Mouse (Mus musculus): ENCODE measurements at regions not wholly inside any gene's neighbourhood (a gene's known extent, or its start where the extent isn't known, plus 50 kb on each side); places are given as distances from the start of the nearest gene placed in this dataset.

DNA sequence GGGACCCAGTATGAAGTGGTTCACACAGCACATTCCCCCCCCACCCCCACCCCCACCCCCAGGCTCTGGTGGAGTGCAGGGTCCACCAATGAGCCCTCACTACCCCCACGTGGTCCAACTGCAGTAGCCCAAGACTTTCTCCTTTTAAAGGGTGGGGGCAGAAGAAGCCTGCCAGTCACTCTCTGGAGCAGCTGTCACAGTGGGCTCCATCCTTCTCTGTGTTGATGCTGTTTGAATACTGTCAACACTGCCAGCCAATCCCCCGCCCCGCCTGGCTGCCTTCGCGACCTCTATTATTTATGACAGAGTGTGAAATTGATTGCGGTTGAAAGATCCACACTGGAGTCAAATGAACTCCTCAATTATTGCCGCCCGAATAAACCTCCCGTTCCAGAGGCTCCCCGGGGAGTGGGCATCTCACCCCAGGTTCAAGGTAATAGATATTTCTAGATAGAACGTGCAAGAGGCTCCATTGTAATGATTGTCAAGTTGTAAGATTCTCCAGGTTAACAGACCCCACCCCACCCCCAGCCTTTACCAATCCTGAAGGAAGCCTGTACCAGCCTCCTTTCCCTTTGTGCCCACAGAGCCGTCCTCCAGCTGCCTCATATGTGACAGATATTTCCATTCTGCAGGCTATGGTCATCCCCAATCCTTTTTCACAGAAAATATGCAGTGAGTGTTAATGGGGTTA is 181.7 kb upstream of the Kdm8 start:
- no peak for DNase-seq (ENCODE audit: low spot score)

DNA sequence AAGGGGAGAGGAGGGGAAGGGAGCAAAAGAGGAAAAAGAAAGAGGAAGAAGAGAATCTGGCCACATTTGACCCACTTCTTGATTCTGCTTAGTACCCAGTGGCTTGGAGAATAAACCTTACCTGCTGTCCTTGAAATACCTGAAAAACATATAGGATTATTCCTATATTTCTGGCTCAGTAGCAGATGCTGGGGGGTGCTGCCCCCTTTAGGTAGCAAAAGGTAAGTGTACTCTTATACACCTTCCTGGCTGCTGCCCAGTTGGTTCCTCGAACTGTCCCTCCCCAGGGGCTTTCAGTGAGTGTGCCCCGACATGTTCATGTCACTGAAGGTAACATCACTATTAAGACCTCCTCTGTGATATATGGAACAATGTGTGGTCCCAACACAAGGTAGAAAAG is 180.7 kb upstream of the Kdm8 start:
- DNase-seq (ENCODE audit: low spot score): no peak

DNA sequence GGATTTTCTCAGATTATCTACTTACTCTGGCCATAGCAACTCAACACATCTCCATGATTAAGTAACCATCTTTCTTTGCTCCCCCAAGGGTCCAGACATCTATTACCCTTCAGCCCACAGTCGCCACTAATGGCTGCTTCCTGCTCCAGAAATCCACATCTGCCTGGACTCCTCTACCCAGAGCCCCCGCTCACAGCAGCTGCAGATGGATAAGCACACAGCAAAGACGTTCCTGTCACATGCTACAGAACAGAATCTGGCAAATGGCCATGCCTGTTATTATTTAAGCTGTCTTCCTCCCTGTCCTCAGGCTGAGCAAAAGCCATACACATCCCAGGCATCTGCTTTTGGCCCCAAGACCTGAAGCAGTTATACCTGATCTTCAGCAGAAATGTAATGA is 173.8 kb upstream of the Kdm8 start:
- no peak for DNase-seq (ENCODE audit: low spot score)

GRCm38 (mm10) chr7:125271356-125271755 is 173.1 kb upstream of the Kdm8 start:
- DNase-seq (ENCODE audit: low spot score): no peak

GRCm38 (mm10) chr7:125281371-125281770 is 163.1 kb upstream of the Kdm8 start:
- no peak for DNase-seq (ENCODE audit: low spot score)

- peak; percentile 13 for DNase-seq (ENCODE audit: low spot score)
These were observed 149.2 kb upstream of the Kdm8 start for GRCm38 (mm10) chr7:125295226-125295625.

DNA sequence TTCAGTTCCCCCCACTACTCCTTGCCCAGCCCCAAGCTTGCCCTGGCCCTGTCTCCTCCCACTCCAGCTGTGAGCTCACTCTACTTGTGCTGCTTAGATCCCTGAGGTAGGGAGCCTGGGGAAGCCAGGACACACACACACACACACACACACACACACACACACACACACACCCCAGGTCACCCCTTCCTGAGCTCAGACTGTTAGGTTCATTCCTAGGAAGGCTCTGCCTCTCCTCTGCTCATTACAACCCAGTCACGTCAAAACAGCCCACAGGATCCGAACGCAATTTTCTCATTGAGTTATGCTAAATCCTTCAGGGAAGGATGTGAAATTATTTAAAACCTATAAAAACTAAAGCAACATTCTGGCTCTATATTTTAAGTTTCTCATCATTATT is 136.0 kb upstream of the Kdm8 start:
- DNase-seq (ENCODE audit: low spot score): no peak

DNA sequence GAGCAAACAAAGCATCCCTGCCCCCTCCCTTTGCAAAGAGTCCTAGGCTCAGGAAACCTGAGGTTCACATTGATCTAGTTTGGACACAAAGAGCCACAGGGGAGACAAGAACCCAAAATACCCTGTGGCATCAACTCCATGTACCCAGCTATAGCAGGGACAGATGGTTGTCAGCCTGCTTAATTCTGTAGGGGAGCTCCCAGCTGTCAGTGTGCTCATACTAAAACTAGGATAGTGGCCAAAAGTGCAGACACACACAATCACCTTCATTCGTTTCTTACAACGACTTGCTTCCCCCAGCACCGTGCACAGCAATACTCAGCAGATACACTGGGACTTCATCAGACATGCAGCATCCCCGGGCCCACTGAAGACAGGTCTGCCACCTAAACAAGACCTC is 133.5 kb upstream of the Kdm8 start:
- peak; percentile 52 for DNase-seq (ENCODE audit: low spot score)

GRCm38 (mm10) chr7:125313604-125314003 is 130.9 kb upstream of the Kdm8 start:
- DNase-seq (ENCODE audit: low spot score): no peak

- no peak for DNase-seq (ENCODE audit: low spot score)
These were observed 109.7 kb upstream of the Kdm8 start for GRCm38 (mm10) chr7:125334769-125335168.

DNA sequence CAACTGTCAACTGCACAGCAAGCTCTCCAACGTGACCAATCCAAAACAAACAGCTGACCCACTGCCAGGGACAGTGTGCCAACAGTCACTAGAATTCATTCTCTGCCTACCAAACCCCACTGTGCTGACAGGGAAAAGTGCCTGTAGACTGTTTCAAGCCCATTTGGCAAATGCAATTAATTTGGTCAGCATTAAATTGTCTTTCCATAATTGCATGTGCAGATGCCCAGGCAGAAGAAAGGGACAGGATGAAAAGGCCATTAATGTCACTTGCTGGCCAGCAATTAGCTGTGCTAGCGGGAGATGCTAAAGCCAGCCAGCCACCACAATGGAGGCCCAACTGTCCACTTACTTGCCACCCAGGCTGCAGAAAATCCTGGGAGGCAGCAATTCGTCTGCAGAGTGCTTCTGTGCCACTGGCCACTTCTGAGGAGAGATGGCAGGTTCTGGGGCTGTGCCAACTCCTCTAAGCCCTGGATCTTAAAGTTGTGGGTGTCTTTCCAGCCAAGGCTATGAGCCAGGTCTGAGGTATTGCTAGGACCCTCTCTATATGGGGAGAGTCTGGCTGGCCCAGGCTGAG is 108.8 kb upstream of the Kdm8 start:
- DNase-seq (ENCODE audit: low spot score): no peak

DNA sequence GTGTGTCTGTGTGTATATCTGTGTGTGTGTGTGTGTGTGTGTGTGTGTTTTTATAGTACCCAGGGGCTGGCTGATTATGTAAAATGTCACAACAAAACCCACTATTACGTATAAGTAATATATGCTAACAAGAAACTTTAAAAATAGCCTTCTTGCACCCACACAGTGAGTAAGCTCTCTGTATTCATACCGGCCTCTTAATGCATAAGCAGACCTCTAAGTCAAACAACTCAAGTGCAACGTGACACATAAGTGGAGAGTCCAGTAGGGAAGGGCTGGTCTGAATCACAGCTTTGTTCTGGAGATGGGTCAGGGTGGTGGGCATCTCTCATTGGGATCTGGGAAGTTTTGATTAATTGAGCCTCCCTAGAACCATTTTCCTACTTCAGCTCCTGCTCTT is 107.7 kb upstream of the Kdm8 start:
- DNase-seq (ENCODE audit: low spot score): no peak

- no peak for DNase-seq (ENCODE audit: low spot score)
These were observed 106.2 kb upstream of the Kdm8 start for GRCm38 (mm10) chr7:125338177-125338751.

DNA sequence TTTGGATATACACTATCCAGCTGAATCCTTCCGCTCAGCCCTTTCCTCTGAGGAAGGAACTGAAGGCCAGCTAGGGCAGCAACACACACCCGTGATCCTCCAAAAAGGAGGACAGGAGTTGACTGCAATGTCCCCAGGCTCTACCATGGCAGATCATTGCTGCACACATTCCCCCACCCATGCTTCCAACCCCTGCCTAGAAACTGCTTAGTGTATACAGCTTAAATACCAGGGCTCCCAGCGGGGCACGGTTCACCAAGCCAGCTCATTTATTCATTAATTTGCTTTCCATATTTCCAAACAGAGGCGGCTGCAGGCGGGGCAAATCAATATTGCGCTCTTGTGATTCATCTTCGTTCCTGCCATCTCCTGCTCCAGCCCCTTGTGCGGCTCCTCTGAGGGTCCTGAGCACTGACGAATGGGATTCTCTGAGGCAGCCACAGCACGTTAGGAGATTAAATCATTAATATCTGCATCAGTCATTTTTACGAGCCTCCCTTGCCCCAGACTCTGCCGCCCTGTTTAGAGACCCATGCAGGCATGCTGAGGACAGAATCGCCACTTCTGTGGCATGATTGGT is 104.1 kb upstream of the Kdm8 start:
- no peak for DNase-seq (ENCODE audit: low spot score)

- DNase-seq (ENCODE audit: low spot score): no peak
These were observed 94.9 kb upstream of the Kdm8 start for GRCm38 (mm10) chr7:125349606-125350005.

DNA sequence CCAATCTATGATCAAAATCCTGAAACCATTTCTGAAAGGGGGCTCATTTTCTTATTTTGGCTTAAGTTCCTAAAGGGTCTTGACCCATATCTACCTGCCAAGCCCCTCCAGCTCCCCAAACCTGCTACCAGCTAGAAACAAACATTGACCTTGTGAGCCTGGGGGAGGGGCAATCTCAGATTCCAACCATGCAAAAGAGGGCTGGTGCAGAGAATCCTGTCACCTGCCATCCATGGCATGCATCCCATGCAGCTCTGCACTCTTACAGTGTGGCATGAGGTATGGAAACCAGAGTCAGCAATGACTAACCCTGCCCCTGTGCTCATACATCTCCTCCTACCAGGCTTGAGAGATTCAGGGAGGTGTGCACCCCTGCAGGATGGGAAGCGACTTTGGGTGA is 90.3 kb upstream of the Kdm8 start:
- DNase-seq (ENCODE audit: low spot score): no peak

DNA sequence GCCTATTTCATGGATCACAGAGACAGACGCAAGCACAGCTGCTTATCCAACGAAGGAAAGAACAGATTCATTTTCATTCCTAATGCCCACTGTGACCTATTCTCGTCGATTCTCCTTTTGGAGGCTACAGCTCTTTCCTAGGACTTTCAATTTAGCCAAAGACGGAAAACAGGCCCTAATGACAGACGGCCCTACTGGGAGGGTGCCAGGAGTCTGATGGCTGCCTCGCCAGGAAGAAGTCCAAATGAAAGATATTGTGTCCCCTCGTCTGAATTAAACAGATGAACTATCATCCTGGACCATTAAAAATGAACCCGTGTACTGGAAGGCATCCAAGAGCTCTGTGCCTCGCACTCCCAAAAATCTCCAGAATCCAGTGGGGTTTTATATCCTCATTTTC is 89.5 kb upstream of the Kdm8 start:
- DNase-seq (ENCODE audit: low spot score): no peak

GRCm38 (mm10) chr7:125358016-125358415 is 86.5 kb upstream of the Kdm8 start:
- peak; percentile 17 for DNase-seq (ENCODE audit: low spot score)

- no peak for DNase-seq (ENCODE audit: low spot score)
These were observed 61.5 kb upstream of the Kdm8 start for GRCm38 (mm10) chr7:125383021-125383420.

DNA sequence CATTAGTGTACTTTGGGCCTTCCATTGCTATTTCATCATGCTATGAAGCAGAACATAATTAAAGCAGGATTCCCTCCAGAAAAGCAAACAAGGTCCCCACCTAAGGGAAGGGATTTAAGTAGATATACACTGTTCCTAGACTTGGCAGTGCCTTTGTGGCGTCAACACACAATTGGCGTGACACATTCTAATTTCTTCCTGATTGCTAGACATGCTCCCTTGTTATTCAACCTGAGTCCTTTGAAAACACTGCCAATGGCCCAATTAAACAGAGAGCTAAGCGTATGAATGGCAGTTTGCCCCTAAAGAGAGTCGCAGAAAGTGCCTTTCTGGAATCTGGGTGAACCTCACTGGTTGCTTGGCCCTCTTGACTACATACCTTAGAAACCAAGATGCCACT is 60.3 kb upstream of the Kdm8 start:
- DNase-seq (ENCODE audit: low spot score): no peak

GRCm38 (mm10) chr7:125392536-125392935 is 51.9 kb upstream of the Kdm8 start:
- no peak for DNase-seq (ENCODE audit: low spot score)

- no peak for DNase-seq (ENCODE audit: low spot score)
These were observed 51.2 kb upstream of the Kdm8 start for GRCm38 (mm10) chr7:125393228-125393627.

DNA sequence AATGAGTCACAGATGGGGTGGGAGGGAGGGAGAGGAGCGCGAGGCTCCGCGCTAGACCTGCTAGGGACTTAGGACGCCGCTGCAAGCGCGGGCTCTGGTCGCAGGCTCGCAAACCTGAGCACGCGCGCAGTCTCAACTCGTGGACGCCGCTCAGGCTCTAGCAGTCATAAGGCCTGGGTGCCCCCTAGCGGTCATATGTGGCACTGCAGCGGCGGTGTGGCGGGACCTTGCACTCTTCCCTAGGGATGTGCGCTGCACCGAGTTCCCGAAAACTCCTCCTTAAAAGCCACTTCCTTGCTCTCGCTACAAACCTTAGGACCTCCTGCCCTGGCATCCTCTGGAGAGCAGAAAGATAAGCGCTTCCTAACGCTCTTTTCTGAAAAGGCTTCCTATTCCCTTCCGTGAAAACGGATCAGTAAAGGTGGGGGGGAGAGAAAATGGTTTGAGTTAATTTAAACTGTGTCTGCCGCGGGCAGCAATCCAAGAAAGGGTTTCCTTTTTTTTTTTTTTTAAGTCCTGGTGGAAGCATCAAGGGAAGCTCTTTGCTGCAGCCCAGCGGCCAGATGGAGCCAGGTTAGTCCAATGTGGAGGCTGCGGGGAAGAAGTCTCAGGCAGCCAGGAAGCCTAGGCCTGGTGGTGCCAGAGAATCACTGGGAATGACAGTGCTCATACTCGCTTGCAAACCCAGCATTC is 50.7 kb upstream of the Kdm8 start:
- peak; percentile 97 for DNase-seq (ENCODE audit: low spot score)

Data from layer of hippocampus, adult 11-12 months (tissue).